Mouse (Mus musculus): ENCODE results near the gene Gpr161. TPM values are rescaled to one million over a fixed set of nuclear protein-coding genes. Genes with fewer than 3 reads are reported as not detected.
"Not testable (repeated sequence)": the region's sequence is repeated elsewhere in the genome, so short reads cannot be mapped to it uniquely, and the experiment has no call there.

The Gpr161 gene
- polyA plus RNA-seq, 1 experiment from 2014 or later = 1.6 TPM

DNA sequence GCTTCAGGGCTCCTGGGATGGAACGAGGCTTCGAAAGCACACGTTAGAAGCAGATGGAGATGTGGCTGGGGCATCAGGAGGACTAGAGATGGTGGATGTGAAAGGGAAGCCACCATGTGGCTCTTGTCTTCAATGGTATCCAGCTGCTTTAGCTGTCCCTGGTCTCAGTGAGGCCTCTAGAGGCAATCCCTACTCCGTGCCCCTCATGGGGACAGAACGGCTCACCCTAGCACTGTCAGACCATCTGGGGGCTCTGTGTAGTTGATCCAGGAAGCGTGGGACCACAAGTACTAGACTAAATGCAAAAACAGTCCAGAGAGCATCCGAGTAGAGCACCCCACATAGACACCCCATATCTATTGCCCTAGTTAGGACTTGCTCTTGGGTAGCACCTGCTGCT, 26.3 kb downstream of the Gpr161 start:
- Histone ChIP-seq H3K4me2 (ENCODE audit: low read length) (no peak overlapping the region), H3K4me1 (replicated peaks; ENCODE audit: control insufficient read depth, insufficient read depth, low read length) (no peaks in the 10 kb centered on the region; the same call in 1 of the 2 replicates), H3K9ac (ENCODE audit: low read length) (no peak overlapping the region), H3K4me3 (ENCODE audit: low read depth, low read length) (no peak overlapping the region), H3K27me3 (replicated peaks; ENCODE audit: control insufficient read depth, insufficient read depth, low read length) (no peaks in the 10 kb centered on the region), H3K27ac (ENCODE audit: low read depth) (no peak overlapping the region), H3K36me3 (ENCODE audit: control insufficient read depth, insufficient read depth, low read length) (peaks cover 33% of the 10 kb centered on the region), H3K9me3 (ENCODE audit: control insufficient read depth, low read length) (no peaks in the 10 kb centered on the region)
- DNase-seq (ENCODE audit: low spot score) = no peak
- 72% methylated on average over 7 of the region's 7 CpGs for WGBS
- no peak for ATAC-seq (replicated peaks; ENCODE audit: low FRiP score, low TSS enrichment, low read depth)

- peaks cover 29% of the 10 kb centered on the region for H3K36me3 ChIP-seq (ENCODE audit: control insufficient read depth, insufficient read depth, low read length)
- 75% methylated on average over 7 of the region's 7 CpGs for WGBS
- no peak overlapping the region for H3K4me2 ChIP-seq (ENCODE audit: low read length)
- H3K9me3 ChIP-seq (ENCODE audit: control insufficient read depth, low read length) = no peaks in the 10 kb centered on the region
- H3K4me3 ChIP-seq (ENCODE audit: low read depth, low read length) = no peak overlapping the region
- no peak for ATAC-seq (replicated peaks; ENCODE audit: low FRiP score, low TSS enrichment, low read depth)
- no peak for DNase-seq (ENCODE audit: low spot score)
- H3K27me3 ChIP-seq (replicated peaks; ENCODE audit: control insufficient read depth, insufficient read depth, low read length) = no peaks in the 10 kb centered on the region
- H3K4me1 ChIP-seq (replicated peaks; ENCODE audit: control insufficient read depth, insufficient read depth, low read length) = no peaks in the 10 kb centered on the region; the same call in 1 of the 2 replicates
- no peak overlapping the region for H3K27ac ChIP-seq (ENCODE audit: low read depth)
- H3K9ac ChIP-seq (ENCODE audit: low read length) = no peak overlapping the region
Observed at GRCm38 (mm10) chr1:165322934-165323333, 27.3 kb downstream of the Gpr161 start.

DNA sequence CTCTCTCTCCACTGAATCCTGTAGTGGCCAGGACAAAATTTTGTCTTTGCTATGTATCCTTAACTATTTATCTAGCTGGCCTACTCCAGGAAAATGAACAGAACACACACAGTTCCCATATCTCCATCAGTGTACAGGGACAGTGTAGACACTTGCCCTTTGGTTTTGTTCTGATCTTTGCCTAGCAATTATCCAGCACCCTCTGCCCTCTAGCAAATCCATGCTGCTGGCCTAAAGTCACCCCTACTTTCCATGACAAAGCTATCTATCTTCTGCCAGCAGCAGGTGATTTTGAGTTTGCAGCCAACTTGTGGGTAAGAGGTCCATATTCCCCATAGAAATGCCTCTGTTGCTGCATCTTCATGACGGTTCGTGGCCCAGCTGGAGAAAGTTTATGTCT, 31.8 kb downstream of the Gpr161 start:
- 33% methylated on average over 2 of the region's 2 CpGs for WGBS
- Histone ChIP-seq H3K9me3 (ENCODE audit: control insufficient read depth, low read length) (no peaks in the 10 kb centered on the region), H3K4me3 (ENCODE audit: low read depth, low read length) (no peak overlapping the region), H3K9ac (ENCODE audit: low read length) (no peak overlapping the region), H3K4me1 (replicated peaks; ENCODE audit: control insufficient read depth, insufficient read depth, low read length) (no peaks in the 10 kb centered on the region), H3K4me2 (ENCODE audit: low read length) (no peak overlapping the region), H3K27ac (ENCODE audit: low read depth) (no peak overlapping the region), H3K36me3 (ENCODE audit: control insufficient read depth, insufficient read depth, low read length) (peaks cover 27% of the 10 kb centered on the region), H3K27me3 (replicated peaks; ENCODE audit: control insufficient read depth, insufficient read depth, low read length) (no peaks in the 10 kb centered on the region)
- ATAC-seq (replicated peaks; ENCODE audit: low FRiP score, low TSS enrichment, low read depth) = no peak
- no peak for DNase-seq (ENCODE audit: low spot score)

GRCm38 (mm10) chr1:165327831-165328230, 32.2 kb downstream of the Gpr161 start:
- H3K4me2 ChIP-seq (ENCODE audit: low read length) = no peak overlapping the region
- DNase-seq (ENCODE audit: low spot score) (no peak), ATAC-seq (replicated peaks; ENCODE audit: low FRiP score, low TSS enrichment, low read depth) (no peak)
- H3K27ac ChIP-seq (ENCODE audit: low read depth) = no peak overlapping the region
- peaks cover 27% of the 10 kb centered on the region for H3K36me3 ChIP-seq (ENCODE audit: control insufficient read depth, insufficient read depth, low read length)
- no peak overlapping the region for H3K4me3 ChIP-seq (ENCODE audit: low read depth, low read length)
- 53% methylated on average over 5 of the region's 5 CpGs for WGBS
- no peaks in the 10 kb centered on the region for H3K27me3 ChIP-seq (replicated peaks; ENCODE audit: control insufficient read depth, insufficient read depth, low read length)
- no peak overlapping the region for H3K9ac ChIP-seq (ENCODE audit: low read length)
- no peaks in the 10 kb centered on the region for H3K4me1 ChIP-seq (replicated peaks; ENCODE audit: control insufficient read depth, insufficient read depth, low read length)
- no peaks in the 10 kb centered on the region for H3K9me3 ChIP-seq (ENCODE audit: control insufficient read depth, low read length)

DNA sequence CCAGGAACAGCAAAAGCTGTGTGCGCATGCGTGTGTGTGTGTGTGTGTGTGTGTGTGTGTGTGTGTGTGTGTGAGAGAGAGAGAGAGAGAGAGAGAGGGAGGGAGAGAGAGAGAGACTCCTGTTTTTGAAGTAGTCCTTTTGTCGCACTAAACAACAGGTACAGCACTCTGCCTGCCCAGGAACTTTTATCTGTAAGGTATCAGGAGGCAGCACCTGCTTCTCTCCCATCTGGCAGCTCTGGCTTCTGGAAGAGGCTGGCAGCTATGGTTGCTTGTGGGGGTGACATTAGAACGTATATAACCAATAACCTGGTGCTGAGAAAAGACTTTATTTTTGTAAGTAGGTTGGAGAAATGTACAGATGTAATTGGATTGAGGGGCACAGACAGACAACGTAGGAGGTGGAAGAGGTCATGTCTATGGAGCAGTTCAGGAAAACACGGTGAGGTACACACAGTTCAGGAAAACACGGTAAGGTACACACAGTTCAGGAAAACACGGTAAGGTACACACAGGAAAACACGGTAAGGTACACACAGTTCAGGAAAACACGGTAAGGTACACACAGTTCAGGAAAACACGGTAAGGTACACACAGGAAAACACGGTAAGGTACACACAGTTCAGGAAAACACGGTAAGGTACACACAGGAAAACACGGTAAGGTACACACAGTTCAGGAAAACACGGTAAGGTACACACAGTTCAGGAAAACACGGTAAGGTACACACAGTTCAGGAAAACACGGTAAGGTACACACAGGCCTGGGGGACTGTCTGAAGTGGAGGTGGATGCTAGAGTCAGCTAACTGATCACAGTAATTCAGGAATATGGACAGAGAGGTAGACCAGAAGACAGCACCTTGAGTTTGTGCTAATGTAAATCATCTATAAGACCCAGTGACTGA, 33.0 kb downstream of the Gpr161 start:
- WGBS = 91% methylated on average over 17 of the region's 17 CpGs
- not testable (repeated sequence) for H3K27me3 ChIP-seq (replicated peaks; ENCODE audit: control insufficient read depth, insufficient read depth, low read length); H3K9me3 ChIP-seq (ENCODE audit: control insufficient read depth, low read length); H3K4me3 ChIP-seq (ENCODE audit: low read depth, low read length); H3K27ac ChIP-seq (ENCODE audit: low read depth); ATAC-seq (replicated peaks; ENCODE audit: low FRiP score, low TSS enrichment, low read depth); H3K4me2 ChIP-seq (ENCODE audit: low read length); DNase-seq (ENCODE audit: low spot score); H3K4me1 ChIP-seq (replicated peaks; ENCODE audit: control insufficient read depth, insufficient read depth, low read length); H3K9ac ChIP-seq (ENCODE audit: low read length)
- peaks cover 20% of the 10 kb centered on the region for H3K36me3 ChIP-seq (ENCODE audit: control insufficient read depth, insufficient read depth, low read length)

GRCm38 (mm10) chr1:165330859-165331258, 35.3 kb downstream of the Gpr161 start:
- Histone ChIP-seq H3K4me2 (ENCODE audit: low read length) (no peak overlapping the region), H3K4me1 (replicated peaks; ENCODE audit: control insufficient read depth, insufficient read depth, low read length) (no peaks in the 10 kb centered on the region), H3K36me3 (ENCODE audit: control insufficient read depth, insufficient read depth, low read length) (peaks cover 15% of the 10 kb centered on the region), H3K27me3 (replicated peaks; ENCODE audit: control insufficient read depth, insufficient read depth, low read length) (no peaks in the 10 kb centered on the region), H3K4me3 (ENCODE audit: low read depth, low read length) (no peak overlapping the region), H3K9me3 (ENCODE audit: control insufficient read depth, low read length) (no peaks in the 10 kb centered on the region), H3K9ac (ENCODE audit: low read length) (no peak overlapping the region), H3K27ac (ENCODE audit: low read depth) (no peak overlapping the region)
- DNase-seq (ENCODE audit: low spot score) (no peak), ATAC-seq (replicated peaks; ENCODE audit: low FRiP score, low TSS enrichment, low read depth) (no peak)

DNA sequence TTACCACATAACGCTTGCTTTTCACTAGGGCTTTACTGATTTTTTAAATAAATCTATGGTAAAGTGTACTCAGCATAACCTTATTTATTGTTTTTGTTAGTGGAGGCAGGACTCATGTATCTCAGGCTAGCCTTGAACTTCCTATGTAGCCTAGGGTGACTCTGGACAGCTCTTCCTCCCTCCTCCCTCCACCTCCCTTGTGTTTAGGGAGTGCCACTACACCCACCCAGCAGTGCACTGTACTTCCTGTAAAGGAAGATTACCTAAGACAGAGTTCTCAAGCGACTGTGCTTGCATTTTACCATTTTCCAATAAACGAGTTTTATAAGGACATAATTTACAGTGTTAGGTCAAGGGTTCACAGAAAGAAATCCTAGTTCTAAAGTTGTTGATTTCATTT, 37.2 kb downstream of the Gpr161 start:
- H3K4me1 ChIP-seq (replicated peaks; ENCODE audit: control insufficient read depth, insufficient read depth, low read length) = no peaks in the 10 kb centered on the region
- H3K36me3 ChIP-seq (ENCODE audit: control insufficient read depth, insufficient read depth, low read length) = peaks cover 9% of the 10 kb centered on the region
- DNase-seq (ENCODE audit: low spot score) = no peak
- WGBS = 76% methylated on average over 3 of the region's 3 CpGs
- H3K4me3 ChIP-seq (ENCODE audit: low read depth, low read length) = no peak overlapping the region
- H3K27me3 ChIP-seq (replicated peaks; ENCODE audit: control insufficient read depth, insufficient read depth, low read length) = no peaks in the 10 kb centered on the region
- no peak for ATAC-seq (replicated peaks; ENCODE audit: low FRiP score, low TSS enrichment, low read depth)
- no peak overlapping the region for H3K27ac ChIP-seq (ENCODE audit: low read depth)
- H3K9me3 ChIP-seq (ENCODE audit: control insufficient read depth, low read length) = no peaks in the 10 kb centered on the region
- no peak overlapping the region for H3K4me2 ChIP-seq (ENCODE audit: low read length)
- no peak overlapping the region for H3K9ac ChIP-seq (ENCODE audit: low read length)

DNA sequence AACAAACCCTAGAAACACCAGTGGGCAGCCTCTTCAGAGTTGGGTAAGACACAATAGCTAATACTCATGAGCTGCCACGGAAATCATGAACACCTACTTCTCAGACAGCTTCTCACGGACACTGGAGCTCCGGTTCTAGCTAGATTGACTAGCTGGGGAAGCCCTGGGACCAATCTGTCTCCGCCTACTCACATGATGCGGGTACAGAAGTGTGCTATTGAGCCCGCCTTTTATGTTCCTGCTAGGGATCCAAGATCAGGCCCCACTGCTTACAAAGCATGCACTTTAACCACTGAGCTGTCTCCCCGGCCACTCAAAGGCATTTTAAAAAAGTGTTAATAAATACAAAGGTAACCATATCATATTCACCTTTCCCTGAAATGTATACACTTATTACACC, 46.5 kb downstream of the Gpr161 start:
- 77% methylated on average over 7 of the region's 7 CpGs for WGBS
- H3K36me3 ChIP-seq (ENCODE audit: control insufficient read depth, insufficient read depth, low read length) = peaks cover 11% of the 10 kb centered on the region; the same call in 1 of the 2 replicates
- no peak overlapping the region for H3K4me2 ChIP-seq (ENCODE audit: low read length)
- H3K9me3 ChIP-seq (ENCODE audit: control insufficient read depth, low read length) = no peaks in the 10 kb centered on the region
- H3K4me1 ChIP-seq (replicated peaks; ENCODE audit: control insufficient read depth, insufficient read depth, low read length) = no peaks in the 10 kb centered on the region
- H3K4me3 ChIP-seq (ENCODE audit: low read depth, low read length) = no peak overlapping the region
- no peak for DNase-seq (ENCODE audit: low spot score)
- no peak overlapping the region for H3K27ac ChIP-seq (ENCODE audit: low read depth)
- ATAC-seq (replicated peaks; ENCODE audit: low FRiP score, low TSS enrichment, low read depth) = no peak
- no peaks in the 10 kb centered on the region for H3K27me3 ChIP-seq (replicated peaks; ENCODE audit: control insufficient read depth, insufficient read depth, low read length)
- H3K9ac ChIP-seq (ENCODE audit: low read length) = no peak overlapping the region

- DNase-seq (ENCODE audit: low spot score) (no peak), ATAC-seq (replicated peaks; ENCODE audit: low FRiP score, low TSS enrichment, low read depth) (no peak)
- Histone ChIP-seq H3K36me3 (ENCODE audit: control insufficient read depth, insufficient read depth, low read length) (no peaks in the 10 kb centered on the region), H3K27ac (ENCODE audit: low read depth) (no peak overlapping the region), H3K9ac (ENCODE audit: low read length) (no peak overlapping the region), H3K4me2 (ENCODE audit: low read length) (no peak overlapping the region), H3K4me1 (replicated peaks; ENCODE audit: control insufficient read depth, insufficient read depth, low read length) (no peaks in the 10 kb centered on the region), H3K27me3 (replicated peaks; ENCODE audit: control insufficient read depth, insufficient read depth, low read length) (no peaks in the 10 kb centered on the region), H3K9me3 (ENCODE audit: control insufficient read depth, low read length) (no peaks in the 10 kb centered on the region), H3K4me3 (ENCODE audit: low read depth, low read length) (no peak overlapping the region)
- WGBS = 71% methylated on average over 4 of the region's 4 CpGs
Observed at GRCm38 (mm10) chr1:165344453-165344852, 48.9 kb downstream of the Gpr161 start.

All from intestine, embryonic 14.5 days (tissue).